Mouse (Mus musculus): ENCODE measurements around the gene Rps16.

DNA sequence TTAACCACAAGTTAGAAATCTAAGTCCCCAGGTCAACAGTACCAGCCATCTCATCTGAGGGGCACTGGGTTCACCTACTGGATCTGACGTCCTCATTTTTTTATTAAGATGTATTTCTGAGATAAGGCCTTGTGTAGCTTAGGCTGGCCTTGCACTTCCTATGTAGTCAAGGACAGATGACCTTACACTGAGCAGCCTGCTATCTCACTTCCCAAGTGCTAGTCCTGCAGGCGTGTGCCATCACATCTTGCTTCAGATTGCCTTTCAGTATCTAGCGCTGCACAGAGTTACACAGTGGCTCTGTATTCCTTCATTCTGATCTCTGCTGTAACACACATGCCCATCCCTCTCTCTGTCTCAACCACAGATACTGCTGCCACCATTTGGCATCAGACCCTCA lies 32.4 kb upstream of the Rps16 start:
- TF ChIP-seq TAL1 (IDR thresholded peaks at IDR 0.05; ENCODE audit: low read length) (no peak), GATA1 (IDR thresholded peaks at IDR 0.05; ENCODE audit: low read length) (no peak)
